Mouse (Mus musculus): ENCODE measurements around the gene Cxcl3. TPM values are rescaled to one million over a fixed set of nuclear protein-coding genes. Genes with fewer than 3 reads are reported as not detected.

Gene Cxcl3
- polyA plus RNA-seq, 1 experiment from 2014 or later: not detected

Small RNAs within 50 kb of the gene (microRNA-seq; reads per million reads assigned to microRNA genes)
- gene Gm24322: not detected

Other genes starting within 250 kb of the Cxcl3 start
- gene 5830473C10Rik, start 225.0 kb upstream of the Cxcl3 start, polyA plus RNA-seq (2015; fragmentation: Nextera tagmentation; extraction: Ambion mirVana): not detected in 2 replicates
- gene Rassf6, start 145.4 kb upstream of the Cxcl3 start, polyA plus RNA-seq (2015; fragmentation: Nextera tagmentation; extraction: Ambion mirVana): 0.49 and 2.4 TPM in 2 replicates
- not detected in 2 replicates for gene Cxcl5, start 26.7 kb upstream of the Cxcl3 start, polyA plus RNA-seq (2015; fragmentation: Nextera tagmentation; extraction: Ambion mirVana)
- 4.2 and 5.4 TPM in 2 replicates for gene Ppbp, start 17.6 kb upstream of the Cxcl3 start, polyA plus RNA-seq (2015; fragmentation: Nextera tagmentation; extraction: Ambion mirVana)
- gene Pf4, start 13.7 kb upstream of the Cxcl3 start, polyA plus RNA-seq (2015; fragmentation: Nextera tagmentation; extraction: Ambion mirVana): 45.6 and 47.9 TPM in 2 replicates
- gene Cxcl15, start 8.4 kb downstream of the Cxcl3 start, polyA plus RNA-seq (2015; fragmentation: Nextera tagmentation; extraction: Ambion mirVana): 0.20 and 0.79 TPM in 2 replicates
- gene Cxcl1, start 105.1 kb downstream of the Cxcl3 start, polyA plus RNA-seq (2015; fragmentation: Nextera tagmentation; extraction: Ambion mirVana): 0.94 and 1.0 TPM in 2 replicates
- gene Cxcl2, start 117.8 kb downstream of the Cxcl3 start, polyA plus RNA-seq (2015; fragmentation: Nextera tagmentation; extraction: Ambion mirVana): not detected in 2 replicates
- gene Mthfd2l, start 145.0 kb downstream of the Cxcl3 start, polyA plus RNA-seq (2015; fragmentation: Nextera tagmentation; extraction: Ambion mirVana): 24.0 and 31.0 TPM in 2 replicates
- 0.14 and 0.15 TPM in 2 replicates for gene Epgn, start 241.4 kb downstream of the Cxcl3 start, polyA plus RNA-seq (2015; fragmentation: Nextera tagmentation; extraction: Ambion mirVana)